Mouse (Mus musculus): ENCODE data around the gene Taf1d. TPM values are rescaled to one million over a fixed set of nuclear protein-coding genes. Genes with fewer than 3 reads are reported as not detected.
"Not testable (repeated sequence)": the region's sequence is repeated elsewhere in the genome, so short reads cannot be mapped to it uniquely, and the experiment has no call there.

Taf1d gene
- polyA plus RNA-seq, 1 experiment from 2014 or later = 72.6 TPM

GRCm38 (mm10) chr9:15312054-15312735 is 6.2 kb downstream of the Taf1d start:
- WGBS = 96% methylated on average over 2 of the region's 2 CpGs
- Histone ChIP-seq H3K9ac (ENCODE audit: low read depth, low read length) (no peak overlapping the region), H3K4me2 (ENCODE audit: low read length) (no peak overlapping the region), H3K27me3 (ENCODE audit: insufficient read depth, low read length) (no peaks in the 10 kb centered on the region), H3K4me1 (replicated peaks; ENCODE audit: insufficient read depth, low read length) (0 out of 2 replicates have a peak, but pooled peaks cover 12% of the 10 kb centered on the region), H3K9me3 (replicated peaks; ENCODE audit: low read length) (no peaks in the 10 kb centered on the region), H3K4me3 (replicated peaks; ENCODE audit: low read depth, low read length) (no peak overlapping the region), H3K27ac (no peak overlapping the region), H3K36me3 (ENCODE audit: insufficient read depth, low read length) (peaks cover 56% of the 10 kb centered on the region)
- no peak for TF ChIP-seq CTCF (IDR thresholded peaks at IDR 0.05; ENCODE audit: low read depth)
- ATAC-seq (replicated peaks; ENCODE audit: low FRiP score, low read depth) (no peak), DNase-seq (ENCODE audit: low spot score) (no peak)

GRCm38 (mm10) chr9:15313633-15314032 is 7.6 kb downstream of the Taf1d start:
- H3K4me2 ChIP-seq (ENCODE audit: low read length) = no peak overlapping the region
- DNase-seq (ENCODE audit: low spot score) (no peak), ATAC-seq (replicated peaks; ENCODE audit: low FRiP score, low read depth) (no peak)
- no peak overlapping the region for H3K4me3 ChIP-seq (replicated peaks; ENCODE audit: low read depth, low read length)
- 90% methylated on average over 5 of the region's 5 CpGs for WGBS
- H3K4me1 ChIP-seq (replicated peaks; ENCODE audit: insufficient read depth, low read length) = 0 out of 2 replicates have a peak, but pooled peaks cover 6% of the 10 kb centered on the region
- no peak overlapping the region for H3K27ac ChIP-seq
- H3K9me3 ChIP-seq (replicated peaks; ENCODE audit: low read length) = no peaks in the 10 kb centered on the region
- no peaks in the 10 kb centered on the region for H3K27me3 ChIP-seq (ENCODE audit: insufficient read depth, low read length)
- TF ChIP-seq CTCF (IDR thresholded peaks at IDR 0.05; ENCODE audit: low read depth) = no peak
- no peak overlapping the region for H3K9ac ChIP-seq (ENCODE audit: low read depth, low read length)
- peaks cover 58% of the 10 kb centered on the region for H3K36me3 ChIP-seq (ENCODE audit: insufficient read depth, low read length)

- TF ChIP-seq CTCF (IDR thresholded peaks at IDR 0.05; ENCODE audit: low read depth) = no peak
- no peaks in the 10 kb centered on the region for H3K4me1 ChIP-seq (replicated peaks; ENCODE audit: insufficient read depth, low read length)
- no peak overlapping the region for H3K27ac ChIP-seq
- no peak for DNase-seq (ENCODE audit: low spot score)
- no peak overlapping the region for H3K4me2 ChIP-seq (ENCODE audit: low read length)
- 100% methylated on average over 1 of the region's 1 CpGs for WGBS
- H3K4me3 ChIP-seq (replicated peaks; ENCODE audit: low read depth, low read length) = no peak overlapping the region
- no peaks in the 10 kb centered on the region for H3K27me3 ChIP-seq (ENCODE audit: insufficient read depth, low read length)
- H3K9ac ChIP-seq (ENCODE audit: low read depth, low read length) = no peak overlapping the region
- H3K9me3 ChIP-seq (replicated peaks; ENCODE audit: low read length) = no peaks in the 10 kb centered on the region
- H3K36me3 ChIP-seq (ENCODE audit: insufficient read depth, low read length) = peaks cover 49% of the 10 kb centered on the region
- no peak for ATAC-seq (replicated peaks; ENCODE audit: low FRiP score, low read depth)
Measured at GRCm38 (mm10) chr9:15314619-15315018, 8.6 kb downstream of the Taf1d start.

GRCm38 (mm10) chr9:15316296-15316695 is 10.3 kb downstream of the Taf1d start:
- not testable (repeated sequence) for H3K4me3 ChIP-seq (replicated peaks; ENCODE audit: low read depth, low read length); H3K27ac ChIP-seq; DNase-seq (ENCODE audit: low spot score); H3K4me1 ChIP-seq (replicated peaks; ENCODE audit: insufficient read depth, low read length); H3K27me3 ChIP-seq (ENCODE audit: insufficient read depth, low read length); H3K9me3 ChIP-seq (replicated peaks; ENCODE audit: low read length); H3K4me2 ChIP-seq (ENCODE audit: low read length); ATAC-seq (replicated peaks; ENCODE audit: low FRiP score, low read depth); H3K9ac ChIP-seq (ENCODE audit: low read depth, low read length)
- WGBS = 100% methylated on average over 1 of the region's 2 CpGs
- peaks cover 38% of the 10 kb centered on the region for H3K36me3 ChIP-seq (ENCODE audit: insufficient read depth, low read length)

GRCm38 (mm10) chr9:15317223-15318169 is 11.5 kb downstream of the Taf1d start:
- no peak for ATAC-seq (replicated peaks; ENCODE audit: low FRiP score, low read depth)

GRCm38 (mm10) chr9:15318170-15318742 is 12.2 kb downstream of the Taf1d start:
- no peak overlapping the region for H3K4me2 ChIP-seq (ENCODE audit: low read length)
- WGBS = 61% methylated on average over 2 of the region's 2 CpGs
- TF ChIP-seq CTCF (IDR thresholded peaks at IDR 0.05; ENCODE audit: low read depth) = no peak
- DNase-seq (ENCODE audit: low spot score) = no peak
- H3K9me3 ChIP-seq (replicated peaks; ENCODE audit: low read length) = no peaks in the 10 kb centered on the region
- no peak overlapping the region for H3K9ac ChIP-seq (ENCODE audit: low read depth, low read length)
- H3K4me3 ChIP-seq (replicated peaks; ENCODE audit: low read depth, low read length) = no peak overlapping the region
- H3K36me3 ChIP-seq (ENCODE audit: insufficient read depth, low read length) = peaks cover 39% of the 10 kb centered on the region
- no peaks in the 10 kb centered on the region for H3K27me3 ChIP-seq (ENCODE audit: insufficient read depth, low read length)
- peak; percentile 41; the same call in 1 of the 2 replicates for ATAC-seq (replicated peaks; ENCODE audit: low FRiP score, low read depth)
- no peak overlapping the region for H3K27ac ChIP-seq
- H3K4me1 ChIP-seq (replicated peaks; ENCODE audit: insufficient read depth, low read length) = no peaks in the 10 kb centered on the region

More at GRCm38 (mm10) chr9:15317223-15318169, 11.5 kb downstream of the Taf1d start:
- DNase-seq (ENCODE audit: low spot score) = no peak
- no peak for TF ChIP-seq CTCF (IDR thresholded peaks at IDR 0.05; ENCODE audit: low read depth)
- no peaks in the 10 kb centered on the region for H3K9me3 ChIP-seq (replicated peaks; ENCODE audit: low read length)
- no peaks in the 10 kb centered on the region for H3K4me1 ChIP-seq (replicated peaks; ENCODE audit: insufficient read depth, low read length)
- H3K36me3 ChIP-seq (ENCODE audit: insufficient read depth, low read length) = peaks cover 39% of the 10 kb centered on the region
- no peak overlapping the region for H3K27ac ChIP-seq
- WGBS = 53% methylated on average over 5 of the region's 5 CpGs
- H3K4me2 ChIP-seq (ENCODE audit: low read length) = no peak overlapping the region
- H3K9ac ChIP-seq (ENCODE audit: low read depth, low read length) = no peak overlapping the region
- no peaks in the 10 kb centered on the region for H3K27me3 ChIP-seq (ENCODE audit: insufficient read depth, low read length)
- no peak overlapping the region for H3K4me3 ChIP-seq (replicated peaks; ENCODE audit: low read depth, low read length)

All from kidney, postnatal 0 days (tissue).